9 mouse cellular contexts compared by ENCODE assay signal in genomic region chr16:35517976-35518951, GRCm38 (mm10). TPM values are rescaled to one million over a fixed set of nuclear protein-coding genes. Genes with fewer than 3 reads are reported as not detected.
DNase-seq lines count a peak whose midpoint lies in the region; ATAC-seq and TF ChIP-seq lines count a peak whose summit lies in the region.
"Had no signal": no experiment of that assay in that cellular context is flagged by ENCODE, and none has a peak within 500 bp of the region (broad histone marks: within the 10 kb centered on the region; RNA-seq: fewer than 3 reads in every experiment).

No protein-coding gene starts in this region.

- 0 out of 2 replicates have a peak, but pooled peaks have one; percentile 27 for ATAC-seq in forebrain, postnatal 0 days
- no peak for ATAC-seq in forebrain, embryonic 12.5 days (ENCODE audit: low FRiP score)
- peak; percentile 21; the same call in 1 of the 2 replicates for ATAC-seq in lung, postnatal 0 days
- no peak for ATAC-seq in erythroid progenitor cell, adult 5-6 weeks (replicated peaks; ENCODE audit: low FRiP score, poor library complexity, severe bottlenecking)

- 54% methylated on average over 23 of the region's 23 CpGs for WGBS in forebrain, postnatal 0 days
- 61% methylated on average over 23 of the region's 23 CpGs for WGBS in forebrain, embryonic 12.5 days
- WGBS in lung, postnatal 0 days = 40% methylated on average over 23 of the region's 23 CpGs

- no peaks in the 10 kb centered on the region for H3K27me3 ChIP-seq in forebrain, postnatal 0 days (ENCODE audit: insufficient read depth, low read length)
- H3K27me3 ChIP-seq in forebrain, embryonic 12.5 days = peaks cover 5% of the 10 kb centered on the region; the same call in 1 of the 2 replicates
- H3K27me3 ChIP-seq in lung, postnatal 0 days (replicated peaks; ENCODE audit: insufficient read depth, low read length) = no peaks in the 10 kb centered on the region

- peak; percentile 24 for DNase-seq in forebrain, postnatal 0 days
- DNase-seq in NIH3T3 (ENCODE audit: low read depth) = peak; percentile 40
- DNase-seq in kidney, adult 18-20 months = peak; percentile 65
- peak; percentile 33 for DNase-seq in lung, postnatal 0 days (ENCODE audit: low spot score)
- no peak for DNase-seq in layer of hippocampus, postnatal 36 days
- DNase-seq in spleen, postnatal 36 days (ENCODE audit: low spot score in 2 of 2) = no peak

- H3K4me2 ChIP-seq in forebrain, postnatal 0 days (ENCODE audit: low read depth) = no peak overlapping the region
- H3K4me2 ChIP-seq in forebrain, embryonic 12.5 days = no peak overlapping the region
- H3K4me2 ChIP-seq in lung, postnatal 0 days (replicated peaks; ENCODE audit: low read depth, low read length) = no peak overlapping the region

- H3K4me1 ChIP-seq in forebrain, postnatal 0 days (ENCODE audit: insufficient read depth) = no peaks in the 10 kb centered on the region
- peaks cover 17% of the 10 kb centered on the region for H3K4me1 ChIP-seq in forebrain, embryonic 12.5 days
- H3K4me1 ChIP-seq in lung, postnatal 0 days (ENCODE audit: insufficient read depth, low read depth, low read length) = no peaks in the 10 kb centered on the region

- no peaks in the 10 kb centered on the region for H3K36me3 ChIP-seq in forebrain, postnatal 0 days (ENCODE audit: insufficient read depth)
- H3K36me3 ChIP-seq in forebrain, embryonic 12.5 days (replicated peaks) = no peaks in the 10 kb centered on the region
- no peaks in the 10 kb centered on the region for H3K36me3 ChIP-seq in lung, postnatal 0 days (ENCODE audit: insufficient read depth, low read length)

- no peak for TF ChIP-seq CTCF in forebrain, postnatal 0 days (IDR thresholded peaks at IDR 0.05; ENCODE audit: low read depth)
- TF ChIP-seq CTCF in lung, postnatal 0 days (IDR thresholded peaks at IDR 0.05) = no peak

- H3K9ac ChIP-seq in forebrain, postnatal 0 days = no peak overlapping the region
- H3K9ac ChIP-seq in forebrain, embryonic 12.5 days = no peak overlapping the region
- no peak overlapping the region for H3K9ac ChIP-seq in lung, postnatal 0 days (replicated peaks; ENCODE audit: low read depth)

- no peak overlapping the region for H3K4me3 ChIP-seq in forebrain, postnatal 0 days (ENCODE audit: low read depth, low read length)
- H3K4me3 ChIP-seq in forebrain, embryonic 12.5 days (replicated peaks) = no peak overlapping the region
- no peak overlapping the region for H3K4me3 ChIP-seq in lung, postnatal 0 days (ENCODE audit: low read depth, low read length)

- no peak overlapping the region for H3K27ac ChIP-seq in forebrain, postnatal 0 days (ENCODE audit: low read depth, low read length)
- H3K27ac ChIP-seq in forebrain, embryonic 12.5 days = no peak overlapping the region
- H3K27ac ChIP-seq in lung, postnatal 0 days (ENCODE audit: low read length) = no peak overlapping the region

- no peaks in the 10 kb centered on the region for H3K9me3 ChIP-seq in forebrain, postnatal 0 days (ENCODE audit: low read length)
- no peaks in the 10 kb centered on the region for H3K9me3 ChIP-seq in forebrain, embryonic 12.5 days
- H3K9me3 ChIP-seq in lung, postnatal 0 days (ENCODE audit: low read length) = no peaks in the 10 kb centered on the region

- TF ChIP-seq EP300 in lung, postnatal 0 days (IDR thresholded peaks at IDR 0.05) = 0 out of 2 replicates have a peak, but pooled peaks have one; percentile 14

RNA-seq across cellular contexts. Expression of gene Sema5b, which starts 22.7 kb away (rescaled TPM):
- total RNA-seq in forebrain, postnatal 0 days (2014; rRNA removed) = 18.4 and 30.1 TPM in 2 replicates
- 6.3 and 12.8 TPM in 2 replicates for polyA plus RNA-seq in forebrain, postnatal 0 days (2015; fragmentation: Nextera tagmentation; extraction: Ambion mirVana)
- polyA plus RNA-seq in forebrain, embryonic 12.5 days (2016; fragmentation: Nextera tagmentation; extraction: Ambion mirVana) = 55.7 and 59.5 TPM in 2 replicates
- 0.60 and 0.92 TPM in 2 replicates for polyA plus RNA-seq in lung, postnatal 0 days (2015; fragmentation: Nextera tagmentation; extraction: Ambion mirVana)
- total RNA-seq in erythroid progenitor cell, adult 5-6 weeks (2015; ENCODE audit: low replicate concordance) = not detected in 2 replicates
- total RNA-seq in erythroid progenitor cell, adult 5-6 weeks (2017; ENCODE audit: low replicate concordance) = not detected in 2 replicates
- total RNA-seq in layer of hippocampus, postnatal 36 days (2021) = 10 to 100 TPM; 15.5 to 18.8 TPM

RNA-seq across cellular contexts. Expression of gene Pdia5, which starts 27.6 kb away (rescaled TPM):
- total RNA-seq in forebrain, postnatal 0 days (2014; rRNA removed) = 1.6 and 2.5 TPM in 2 replicates
- 8.7 and 8.8 TPM in 2 replicates for polyA plus RNA-seq in forebrain, postnatal 0 days (2015; fragmentation: Nextera tagmentation; extraction: Ambion mirVana)
- polyA plus RNA-seq in forebrain, embryonic 12.5 days (2016; fragmentation: Nextera tagmentation; extraction: Ambion mirVana) = 15.8 and 17.0 TPM in 2 replicates
- polyA plus RNA-seq in lung, postnatal 0 days (2015; fragmentation: Nextera tagmentation; extraction: Ambion mirVana) = 47.4 and 49.4 TPM in 2 replicates
- total RNA-seq in erythroid progenitor cell, adult 5-6 weeks (2015; ENCODE audit: low replicate concordance) = not detected in 2 replicates
- total RNA-seq in erythroid progenitor cell, adult 5-6 weeks (2017; ENCODE audit: low replicate concordance) = 1.2 and 1.6 TPM in 2 replicates
- total RNA-seq in layer of hippocampus, postnatal 36 days (2021) = 1 to 10 TPM; 3.1 to 4.7 TPM
- total RNA-seq: CH12.LX had no signal

Comparison
In these comparisons a context has a peak if more than half of its experiments do, and no peak if none do; other contexts are left out.
1. ATAC-seq: peak in forebrain, postnatal 0 days (single experiment) and lung, postnatal 0 days (single experiment); none in forebrain, embryonic 12.5 days (single experiment) and erythroid progenitor cell, adult 5-6 weeks (single experiment).
2. DNase-seq: peak in forebrain, postnatal 0 days (single experiment), NIH3T3 (single experiment), kidney, adult 18-20 months (single experiment) and lung, postnatal 0 days (single experiment); none in layer of hippocampus, postnatal 36 days (0 of 2) and spleen, postnatal 36 days (0 of 2).
3. RNA of gene Sema5b, which starts 22.7 kb away (total RNA-seq): 18.4 to 30.1 TPM in forebrain, postnatal 0 days and 15.5 to 18.8 TPM in layer of hippocampus, postnatal 36 days; not detected in erythroid progenitor cell, adult 5-6 weeks; every median in the first group is over 10 times any median in the second.